Mouse (Mus musculus) myocyte (in vitro differentiated cells): Measurements from ENCODE around the gene Lpp. TPM values are rescaled to one million over a fixed set of nuclear protein-coding genes. Genes with fewer than 3 reads are reported as not detected.

Source experiments
- H3K27me3 ChIP-seq: one replicate; pipeline ENCODE4 v1.6.1; 2011; ENCODE audit not compliant: control insufficient read depth, insufficient read depth, insufficient read length
- H3K36me3 ChIP-seq: one replicate; pipeline ENCODE4 v1.6.1; 2011; ENCODE audit not compliant: control insufficient read depth, insufficient read depth
- H3K4me2 ChIP-seq: one replicate; pipeline ENCODE4 v1.6.1; 2011; ENCODE audit warnings: low read depth, control low read depth
- H3K4me3 ChIP-seq: one replicate; pipeline ENCODE4 v1.5.1; 2011; ENCODE audit warnings: mild to moderate bottlenecking, control low read depth, moderate library complexity
- H3K79me2 ChIP-seq: one replicate; pipeline ENCODE4 v1.6.1; 2011; ENCODE audit not compliant: control insufficient read depth, insufficient read depth
- H3ac ChIP-seq: one replicate; pipeline ENCODE4 v1.6.1; 2011; ENCODE audit not compliant: control insufficient read depth, insufficient read length
- CEBPB ChIP-seq: IDR thresholded peaks from 2 replicates; pipeline ENCODE4 v1.6.1; 2011; ENCODE audit warnings: mild to moderate bottlenecking, moderate library complexity; ENCODE audit not compliant: poor library complexity, insufficient read depth, severe bottlenecking
- E2F4 ChIP-seq: IDR thresholded peaks from one replicate; pipeline ENCODE4 v1.6.1; 2011; ENCODE audit warnings: mild to moderate bottlenecking, control low read depth, moderate library complexity; ENCODE audit not compliant: insufficient read depth
- MAX ChIP-seq: IDR thresholded peaks from one replicate; pipeline ENCODE4 v1.6.1; 2011; ENCODE audit warnings: low read depth, mild to moderate bottlenecking, control low read depth
- MYOD1 ChIP-seq, 3 experiments: IDR thresholded peaks; one replicate each; pipeline ENCODE4 v1.6.1; 2011; ENCODE audit warnings: control low read depth in 2 of 3, low read depth in 2 of 3, mild to moderate bottlenecking in 2 of 3, moderate library complexity in 1 of 3; ENCODE audit not compliant: insufficient read length in 2 of 3, control insufficient read depth in 1 of 3
- MYOG ChIP-seq, 3 experiments: IDR thresholded peaks; one replicate each; pipeline ENCODE4 v1.6.1; 2011; ENCODE audit warnings: control low read depth in 2 of 3, low read depth in 2 of 3, mild to moderate bottlenecking in 2 of 3; ENCODE audit not compliant: insufficient read length in 2 of 3, control insufficient read depth in 1 of 3, insufficient read depth in 1 of 3
- POLR2A ChIP-seq: IDR thresholded peaks from one replicate; pipeline ENCODE4 v1.6.1; 2011; ENCODE audit warnings: low read depth, mild to moderate bottlenecking, control low read depth, moderate library complexity; ENCODE audit not compliant: insufficient read length
- POLR2AphosphoS2 ChIP-seq: IDR thresholded peaks from one replicate; pipeline ENCODE4 v1.6.1; 2011; ENCODE audit warnings: low read depth, control low read depth; ENCODE audit not compliant: insufficient read length
- REST ChIP-seq: IDR thresholded peaks from one replicate; pipeline ENCODE4 v1.6.1; 2011; ENCODE audit warnings: mild to moderate bottlenecking, control low read depth, moderate library complexity; ENCODE audit not compliant: insufficient read depth, insufficient read length
- SRF ChIP-seq: IDR thresholded peaks from one replicate; pipeline ENCODE4 v1.6.1; 2011; ENCODE audit warnings: low read depth; ENCODE audit not compliant: control insufficient read depth, insufficient read length
- TCF12 ChIP-seq: IDR thresholded peaks from one replicate; pipeline ENCODE4 v1.6.1; 2011; ENCODE audit warnings: mild to moderate bottlenecking, control low read depth; ENCODE audit not compliant: poor library complexity, insufficient read depth, severe bottlenecking
- TCF3 ChIP-seq: IDR thresholded peaks from one replicate; pipeline ENCODE4 v1.6.1; 2011; ENCODE audit warnings: low read depth, control low read depth; ENCODE audit not compliant: insufficient read length
- USF1 ChIP-seq: IDR thresholded peaks from one replicate; pipeline ENCODE4 v1.6.1; 2011; ENCODE audit warnings: low read depth, mild to moderate bottlenecking, control low read depth, moderate library complexity
- polyA plus RNA-seq: library from polyadenylated mRNA; unstranded; fragments of >200 nt; fragmentation: generic; extraction: Trizol; gene quantifications from one replicate; pipeline ENCODE4 v1.2.1, GENCODE M21; 2012; ENCODE audit warnings: missing spikeins

The Lpp gene
- polyA plus RNA-seq, 1 experiment, result 4.8 TPM

DNA sequence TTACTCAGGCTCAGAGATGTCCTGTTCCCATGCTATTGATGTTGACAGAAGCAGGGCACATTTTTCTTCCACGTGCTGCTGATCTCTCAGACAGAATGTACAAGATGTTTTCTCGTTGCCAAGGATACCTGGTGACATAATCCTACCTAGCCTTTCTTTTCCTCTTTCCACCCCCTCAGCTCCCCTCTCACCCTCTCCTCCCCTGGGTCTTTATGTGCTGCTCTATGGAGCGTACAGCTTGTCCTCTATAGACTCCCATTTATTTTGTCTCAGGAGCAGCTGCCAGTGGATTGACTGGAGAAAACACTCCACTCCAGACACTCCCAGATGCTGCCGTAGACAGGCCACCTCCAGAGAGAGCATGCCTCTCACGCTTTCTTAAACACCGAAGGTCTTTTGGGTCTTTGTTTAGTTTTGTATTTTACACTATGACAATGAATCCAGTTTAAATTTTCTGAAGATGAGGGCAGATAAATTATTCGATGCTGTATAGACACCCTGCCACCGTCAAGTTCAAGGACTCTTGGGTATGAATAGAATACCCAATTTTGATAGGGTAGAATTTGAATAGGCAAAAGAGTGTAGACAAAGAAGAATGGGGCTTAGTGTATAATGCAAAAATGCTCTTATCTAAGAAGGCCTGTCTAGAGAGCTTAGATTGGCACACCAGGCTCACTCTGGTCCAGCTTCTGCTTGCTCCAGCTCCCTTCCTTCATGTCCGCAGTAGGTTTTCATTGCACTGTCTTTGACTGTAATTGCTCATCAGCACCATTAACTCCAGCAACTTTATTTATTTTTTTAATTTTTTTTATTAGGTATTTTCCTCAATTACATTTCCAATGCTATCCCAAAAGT is 548.2 kb downstream of the Lpp start:
- Histone ChIP-seq H3ac (no peak overlapping the region), H3K4me3 (no peak overlapping the region), H3K79me2 (no peaks in the 10 kb centered on the region), H3K27me3 (no peaks in the 10 kb centered on the region), H3K36me3 (no peaks in the 10 kb centered on the region), H3K4me2 (no peak overlapping the region)
- TF ChIP-seq CEBPB (no peak), POLR2AphosphoS2 (no peak), REST (no peak), TCF12 (no peak), SRF (no peak), MAX (no peak), POLR2A (no peak)

DNA sequence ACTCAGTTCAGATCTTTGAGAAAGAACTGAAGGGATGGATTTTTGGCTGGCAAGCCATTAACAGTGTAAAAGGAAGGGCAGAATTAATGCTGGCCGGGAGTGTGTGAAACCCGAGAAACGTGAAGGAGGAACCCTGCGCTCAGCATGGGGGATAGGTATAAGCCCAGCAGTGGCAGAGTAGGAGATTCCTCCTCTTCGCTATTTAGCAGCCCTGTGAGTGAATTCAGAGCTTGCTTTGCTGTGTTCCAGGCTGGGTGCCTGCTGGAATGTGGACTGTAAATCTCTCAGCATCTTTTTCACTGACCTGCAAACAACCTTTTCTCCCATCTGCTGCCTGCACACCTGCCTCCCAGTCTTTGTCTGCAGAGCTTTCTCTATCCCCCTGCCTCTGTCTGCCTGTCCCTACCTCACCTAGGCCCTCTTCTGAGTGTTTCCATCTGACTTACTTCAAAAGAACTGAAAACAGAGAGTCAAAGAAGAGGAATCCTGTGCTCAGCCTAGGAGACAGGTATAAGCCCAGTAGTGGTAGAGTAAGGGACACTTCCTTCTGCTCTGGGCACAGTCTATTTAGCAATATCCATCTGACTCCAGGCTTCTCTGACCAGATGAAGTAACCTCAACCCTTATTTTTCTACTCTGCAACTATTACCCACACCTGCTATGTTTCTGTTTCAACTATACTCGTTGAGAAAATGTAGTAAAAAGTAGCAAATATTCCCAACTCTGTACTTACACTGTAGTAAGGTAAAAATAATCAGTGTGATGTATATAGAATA is 550.4 kb downstream of the Lpp start:
- Histone ChIP-seq H3ac (no peak overlapping the region), H3K79me2 (no peaks in the 10 kb centered on the region), H3K4me3 (no peak overlapping the region), H3K27me3 (no peaks in the 10 kb centered on the region), H3K4me2 (no peak overlapping the region), H3K36me3 (no peaks in the 10 kb centered on the region)
- no peak for TF ChIP-seq SRF
- no peak for TF ChIP-seq MYOG (IDR thresholded peaks at IDR 0.05; ENCODE audit: control insufficient read depth in 1 of 3, insufficient read depth in 1 of 3, insufficient read length in 2 of 3, low read depth in 2 of 3)
- TF ChIP-seq MYOD1 (IDR thresholded peaks at IDR 0.05; ENCODE audit: control insufficient read depth in 1 of 3, insufficient read length in 2 of 3, low read depth in 2 of 3), result no peak
- TF ChIP-seq CEBPB, result no peak
- no peak for TF ChIP-seq TCF3
- TF ChIP-seq REST, result no peak
- TF ChIP-seq POLR2AphosphoS2, result no peak
- TF ChIP-seq TCF12, result no peak
- no peak for TF ChIP-seq POLR2A

GRCm38 (mm10) chr16:24946356-24946755 is 553.0 kb downstream of the Lpp start:
- H3ac ChIP-seq, result no peak overlapping the region
- no peaks in the 10 kb centered on the region for H3K27me3 ChIP-seq
- no peak overlapping the region for H3K4me3 ChIP-seq
- H3K79me2 ChIP-seq, result no peaks in the 10 kb centered on the region
- TF ChIP-seq POLR2A, result no peak
- no peak for TF ChIP-seq MAX
- no peak for TF ChIP-seq SRF
- no peak for TF ChIP-seq MYOG (IDR thresholded peaks at IDR 0.05; ENCODE audit: control insufficient read depth in 1 of 3, insufficient read depth in 1 of 3, insufficient read length in 2 of 3, low read depth in 2 of 3)
- no peak for TF ChIP-seq USF1
- no peak for TF ChIP-seq TCF12
- no peak for TF ChIP-seq MYOD1 (IDR thresholded peaks at IDR 0.05; ENCODE audit: control insufficient read depth in 1 of 3, insufficient read length in 2 of 3, low read depth in 2 of 3)
- no peak for TF ChIP-seq E2F4
- no peak for TF ChIP-seq REST
- no peak for TF ChIP-seq POLR2AphosphoS2
- no peak for TF ChIP-seq TCF3
- TF ChIP-seq CEBPB, result no peak
- no peaks in the 10 kb centered on the region for H3K36me3 ChIP-seq
- no peak overlapping the region for H3K4me2 ChIP-seq

- H3K36me3 ChIP-seq, result no peaks in the 10 kb centered on the region
- no peaks in the 10 kb centered on the region for H3K27me3 ChIP-seq
- no peaks in the 10 kb centered on the region for H3K79me2 ChIP-seq
- H3K4me3 ChIP-seq, result no peak overlapping the region
- no peak overlapping the region for H3K4me2 ChIP-seq
- no peak overlapping the region for H3ac ChIP-seq
- no peak for TF ChIP-seq TCF3
These were observed 554.2 kb downstream of the Lpp start for GRCm38 (mm10) chr16:24947485-24947884.

- Histone ChIP-seq H3K79me2 (no peaks in the 10 kb centered on the region), H3K4me2 (no peak overlapping the region), H3ac (no peak overlapping the region), H3K36me3 (no peaks in the 10 kb centered on the region), H3K4me3 (no peak overlapping the region), H3K27me3 (no peaks in the 10 kb centered on the region)
- no peak for TF ChIP-seq MYOG (IDR thresholded peaks at IDR 0.05; ENCODE audit: control insufficient read depth in 1 of 3, insufficient read depth in 1 of 3, insufficient read length in 2 of 3, low read depth in 2 of 3)
- TF ChIP-seq CEBPB, result no peak
- TF ChIP-seq TCF3, result no peak
- no peak for TF ChIP-seq POLR2A
- no peak for TF ChIP-seq MYOD1 (IDR thresholded peaks at IDR 0.05; ENCODE audit: control insufficient read depth in 1 of 3, insufficient read length in 2 of 3, low read depth in 2 of 3)
- no peak for TF ChIP-seq USF1
- TF ChIP-seq REST, result no peak
- TF ChIP-seq E2F4, result no peak
- TF ChIP-seq SRF, result no peak
- TF ChIP-seq POLR2AphosphoS2, result no peak
- TF ChIP-seq MAX, result no peak
- TF ChIP-seq TCF12, result no peak
These were observed 554.9 kb downstream of the Lpp start for GRCm38 (mm10) chr16:24948091-24948690.
